Mouse (Mus musculus) small intestine, adult 2 months (tissue): ENCODE data around the gene Amfr.

Experiments used
- CTCF ChIP-seq: fragments of 200-500 bp; IDR thresholded peaks from 2 replicates; pipeline ENCODE4 v1.5.1; 2012; ENCODE audit warnings: low read depth, mild to moderate bottlenecking, control low read depth, inconsistent platforms, low read length, moderate library complexity, mixed read lengths; ENCODE audit not compliant: insufficient replicate concordance, insufficient read length; ENCODE audit errors: extremely low read depth
- POLR2A ChIP-seq: fragments of 200-500 bp; IDR thresholded peaks from 2 replicates; pipeline ENCODE4 v1.6.1; 2012; ENCODE audit warnings: low read depth, mild to moderate bottlenecking, control low read depth, inconsistent platforms, low read length, moderate library complexity

DNA sequence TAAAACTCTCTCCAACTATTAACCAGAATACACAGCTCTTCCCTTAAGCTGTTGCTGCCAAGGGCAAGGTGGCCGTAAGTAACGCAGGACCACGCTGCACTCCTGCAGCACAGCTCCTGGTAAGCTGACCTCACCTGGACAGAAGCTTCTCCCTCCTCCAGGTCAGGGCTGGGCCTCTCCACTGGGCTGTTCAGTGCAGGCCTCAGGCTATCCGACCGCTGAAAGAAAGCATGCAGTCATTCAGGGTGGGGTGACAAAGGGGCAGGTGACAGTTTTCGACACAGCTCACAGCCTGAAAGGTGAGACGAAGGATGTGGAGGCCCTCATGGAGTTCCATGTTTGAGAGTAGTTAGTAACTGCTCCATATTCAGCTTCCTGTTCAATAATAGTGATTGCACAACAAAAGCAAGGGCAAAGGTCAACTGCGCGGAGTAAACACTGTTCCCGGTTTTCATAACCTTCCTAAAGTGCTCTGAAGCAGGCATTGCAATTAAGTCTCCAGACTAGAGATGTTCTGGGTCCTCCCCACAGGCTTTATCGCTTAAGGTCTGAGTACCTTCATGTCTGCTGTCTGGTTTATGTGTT lies 37.9 kb downstream of the Amfr start:
- TF ChIP-seq CTCF = no peak
- TF ChIP-seq POLR2A = no peak
